Mouse (Mus musculus) heart, adult 2 months (tissue): ENCODE data around the gene L3mbtl1.
A peak's percentile ranks its signal among the peaks of the same experiment; 100 is the strongest.

Source experiments
- CTCF ChIP-seq: fragments of 200-600 bp; IDR thresholded peaks from 2 replicates; pipeline ENCODE4 v1.8.1; 2022; ENCODE audit warnings: antibody characterized with exemption, mild to moderate bottlenecking, moderate library complexity
- EP300 ChIP-seq: fragments of 200-500 bp; IDR thresholded peaks from 2 replicates; pipeline ENCODE4 v1.6.1; 2011; ENCODE audit warnings: low read depth, low read length, control low read depth; ENCODE audit not compliant: insufficient read depth
- POLR2A ChIP-seq: fragments of 200-500 bp; IDR thresholded peaks from 2 replicates; pipeline ENCODE4 v1.6.1; 2011; ENCODE audit warnings: mild to moderate bottlenecking, low read depth, low read length, control low read depth; ENCODE audit not compliant: insufficient read depth

GRCm38 (mm10) chr2:162922183-162922582 lies 21.1 kb upstream of the L3mbtl1 start:
- TF ChIP-seq POLR2A (no peak), CTCF (peak; percentile 94), EP300 (no peak)
